Mouse (Mus musculus) heart, adult 2 months (tissue): Measurements from ENCODE around the gene Adamts15.

Experiments
- CTCF ChIP-seq: fragments of 200-600 bp; IDR thresholded peaks from 2 replicates; pipeline ENCODE4 v1.8.1; 2022; ENCODE audit warnings: antibody characterized with exemption, mild to moderate bottlenecking, moderate library complexity
- EP300 ChIP-seq: fragments of 200-500 bp; IDR thresholded peaks from 2 replicates; pipeline ENCODE4 v1.6.1; 2011; ENCODE audit warnings: low read depth, low read length, control low read depth; ENCODE audit not compliant: insufficient read depth
- POLR2A ChIP-seq: fragments of 200-500 bp; IDR thresholded peaks from 2 replicates; pipeline ENCODE4 v1.6.1; 2011; ENCODE audit warnings: mild to moderate bottlenecking, low read depth, low read length, control low read depth; ENCODE audit not compliant: insufficient read depth

DNA sequence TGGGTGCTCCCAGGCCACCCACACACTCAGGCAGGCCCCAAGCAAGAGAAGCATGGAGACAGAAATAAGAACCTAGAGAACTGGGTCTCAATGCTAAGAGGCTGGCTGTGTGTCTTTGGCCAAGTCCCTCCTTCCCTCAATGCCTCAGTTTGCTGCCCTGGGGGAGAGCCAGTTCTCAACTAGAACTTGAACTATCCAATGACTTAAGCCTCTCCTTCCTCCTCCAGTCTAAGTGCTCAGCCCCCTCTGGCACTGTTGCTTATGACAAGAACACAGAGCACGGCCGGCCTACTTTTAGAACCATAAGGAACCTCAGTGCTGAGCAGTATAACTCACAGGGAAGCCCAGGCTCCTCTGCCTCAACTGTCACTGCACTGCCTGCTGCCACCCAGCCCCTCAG lies 8.0 kb downstream of the Adamts15 start:
- TF ChIP-seq CTCF (no peak), POLR2A (no peak), EP300 (no peak)
